Mouse (Mus musculus) retina, postnatal 1 day (tissue): ENCODE measurements at regions not wholly inside any gene's neighbourhood (a gene's known extent, or its start where the extent isn't known, plus 50 kb on each side); places are given as distances from the start of the nearest gene placed in this dataset.
A peak's percentile ranks its signal among the peaks of the same experiment; 100 is the strongest.

Source experiments
- DNase-seq: peaks from one replicate; pipeline ENCODE4 v3.0.0-alpha.2; 2012

DNA sequence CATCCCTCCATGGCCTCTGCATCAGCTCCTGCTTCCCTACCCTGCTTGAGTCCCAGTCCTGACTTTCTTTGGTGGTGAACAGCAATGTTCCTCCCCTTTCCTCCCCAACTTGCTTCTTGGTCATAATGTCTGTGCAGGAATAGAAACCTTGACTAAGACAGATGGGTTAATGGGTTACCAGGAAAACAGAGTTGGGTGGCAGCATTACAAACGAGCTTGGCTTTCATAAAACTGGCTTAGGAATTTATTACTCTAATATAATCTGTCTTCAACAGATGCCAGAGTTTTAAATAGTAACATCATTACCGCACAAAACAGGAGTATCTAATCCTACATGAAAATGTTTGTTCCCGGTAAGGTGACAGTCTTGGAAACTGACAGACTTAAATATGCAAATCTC is 77.7 kb upstream of the Nphp3 start:
- no peak for DNase-seq

DNA sequence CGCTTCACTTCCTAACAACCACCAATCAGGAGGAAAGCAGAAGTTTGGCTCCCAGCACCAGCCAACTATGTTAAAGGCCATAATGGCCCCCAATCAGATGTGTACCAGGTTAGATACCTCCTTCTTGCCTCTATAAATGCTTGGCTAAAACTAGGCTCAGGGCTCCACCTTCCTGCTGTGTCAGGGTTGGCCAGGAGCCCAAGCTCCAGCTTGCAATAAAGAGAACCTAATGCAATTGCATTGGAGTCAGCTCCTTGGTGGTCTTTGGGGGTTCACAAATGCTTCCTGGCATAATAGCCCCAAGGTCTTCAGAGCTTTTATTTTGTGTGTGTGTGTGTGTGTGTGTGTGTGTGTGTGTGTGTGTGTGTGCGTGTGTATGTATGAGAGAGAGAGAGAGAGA is 76.9 kb upstream of the Nphp3 start:
- DNase-seq: no peak

DNA sequence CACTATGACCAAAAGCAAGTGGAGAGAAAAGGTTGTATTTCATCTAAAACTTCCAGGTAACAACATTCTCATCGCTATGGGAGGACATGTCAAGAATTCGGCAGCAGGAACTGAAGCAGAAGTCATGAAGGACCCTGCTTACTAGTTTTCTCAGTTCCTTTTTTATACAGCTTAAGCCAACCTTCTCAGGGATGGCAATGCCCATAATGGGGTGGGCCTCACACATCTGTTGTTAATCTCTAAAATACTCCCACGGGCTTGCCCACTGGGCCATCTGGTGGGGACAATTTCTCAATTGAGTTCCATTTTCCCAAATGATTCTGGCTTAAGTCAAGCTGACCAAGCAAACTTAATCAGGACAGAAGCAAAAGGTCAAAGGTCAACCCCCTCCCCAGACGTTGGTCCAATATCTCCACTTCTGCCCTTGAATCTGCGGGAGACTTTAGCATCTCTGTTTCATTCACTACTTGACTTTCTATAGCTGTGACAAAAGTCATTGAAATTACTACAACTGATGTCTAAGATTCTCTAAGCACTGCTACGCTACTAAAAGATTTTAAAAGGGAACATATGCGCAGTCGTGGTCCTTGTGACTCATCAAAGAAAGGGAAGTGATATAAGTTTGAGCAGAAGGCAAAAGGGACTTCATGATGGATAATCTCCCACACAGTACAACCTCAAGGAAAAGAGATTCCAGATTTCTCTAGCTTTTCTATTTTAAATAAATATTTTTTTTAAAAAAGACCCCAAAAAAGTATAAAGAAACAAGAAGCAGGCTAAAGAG is 73.4 kb upstream of the Nphp3 start:
- no peak for DNase-seq

GRCm38 (mm10) chr9:103938070-103938469 is 64.3 kb upstream of the Nphp3 start:
- DNase-seq: no peak

DNA sequence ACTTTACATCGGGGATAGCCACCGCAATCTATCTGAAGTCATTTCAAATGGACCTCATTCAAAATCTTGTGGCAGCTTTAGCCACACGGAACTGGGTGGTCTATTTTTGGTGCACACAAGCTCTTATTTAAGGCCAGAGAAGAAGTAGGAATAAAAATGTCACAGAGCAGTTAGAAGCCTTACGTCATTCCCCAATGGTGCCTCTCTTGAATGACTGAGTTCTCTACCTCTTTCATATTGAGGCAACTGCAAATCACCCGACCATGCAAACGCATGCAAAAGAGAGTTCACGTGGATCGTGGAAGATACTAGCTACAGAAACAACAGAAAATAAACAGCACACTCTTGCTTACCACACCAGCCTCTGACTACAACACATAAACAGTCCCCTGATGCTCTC is 62.3 kb upstream of the Nphp3 start:
- DNase-seq: no peak

DNA sequence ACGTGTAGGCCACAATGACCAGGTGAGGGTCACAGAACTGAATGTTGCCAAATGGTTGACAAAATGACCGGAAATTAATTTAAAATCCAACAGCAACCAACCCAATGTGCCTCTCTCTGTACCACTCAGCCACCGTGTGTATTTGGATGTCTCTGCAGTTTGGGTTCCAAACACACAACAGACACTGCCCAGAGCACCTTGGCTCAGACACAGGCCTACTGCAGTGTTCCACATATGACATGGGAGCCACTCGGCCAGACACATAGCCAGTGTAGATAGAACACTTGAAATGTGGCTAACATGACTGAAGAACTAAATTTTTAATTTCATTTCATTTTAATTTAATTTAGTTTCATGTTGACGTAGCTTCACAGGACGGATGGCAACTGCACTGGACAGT is 61.8 kb upstream of the Nphp3 start:
- no peak for DNase-seq

DNA sequence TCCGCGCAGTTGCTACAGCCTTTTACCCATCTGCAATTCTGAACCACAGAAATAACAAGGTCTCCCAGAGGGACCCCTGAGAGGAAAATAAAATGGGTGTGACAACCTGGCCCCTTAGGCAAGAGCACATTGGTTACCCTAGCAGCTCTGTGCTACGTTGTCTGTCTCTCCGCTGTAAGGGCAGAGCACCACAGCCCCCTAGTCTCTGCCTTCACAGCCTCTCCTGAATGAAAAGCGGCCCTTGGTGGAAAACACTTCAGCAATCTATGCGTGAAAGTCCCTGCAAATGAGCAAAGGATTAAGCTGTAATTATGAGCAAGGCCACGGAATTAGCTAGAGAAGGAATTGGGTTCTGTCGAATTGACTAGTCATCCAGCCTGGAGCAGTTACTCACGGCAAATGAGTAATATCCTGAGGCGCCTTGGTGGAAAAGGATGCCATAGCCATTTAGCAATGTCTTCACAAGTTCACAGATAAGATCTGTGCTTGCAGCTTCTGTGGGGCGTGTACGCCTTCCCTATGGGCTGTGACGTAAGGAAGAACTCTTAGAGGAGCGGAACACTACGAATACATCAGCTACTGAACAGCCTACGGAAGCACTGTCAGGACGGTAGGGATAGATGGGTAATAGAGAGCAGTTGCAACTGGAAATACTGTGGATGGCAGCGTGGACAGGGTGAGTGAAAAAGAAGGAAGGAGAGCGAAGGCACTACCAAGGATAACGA is 61.0 kb upstream of the Nphp3 start:
- DNase-seq: peak; percentile 50

DNA sequence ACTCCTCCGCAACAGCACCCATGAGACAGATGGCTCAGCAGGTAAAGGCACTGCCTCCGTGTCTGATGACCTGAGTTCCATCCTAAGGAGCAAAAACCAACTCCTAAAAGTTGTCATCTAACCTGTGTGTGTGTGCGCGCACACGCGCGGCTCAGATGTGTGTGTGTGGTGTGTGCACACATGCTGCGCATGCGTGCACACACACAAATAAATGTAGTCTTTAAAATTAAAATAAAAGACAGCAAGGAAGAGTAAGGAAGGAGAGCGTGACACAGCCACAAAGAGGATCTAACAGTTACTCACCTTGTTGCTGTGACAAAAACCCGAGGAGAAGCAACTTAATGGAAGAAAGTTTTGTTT is 60.5 kb upstream of the Nphp3 start:
- no peak for DNase-seq

DNA sequence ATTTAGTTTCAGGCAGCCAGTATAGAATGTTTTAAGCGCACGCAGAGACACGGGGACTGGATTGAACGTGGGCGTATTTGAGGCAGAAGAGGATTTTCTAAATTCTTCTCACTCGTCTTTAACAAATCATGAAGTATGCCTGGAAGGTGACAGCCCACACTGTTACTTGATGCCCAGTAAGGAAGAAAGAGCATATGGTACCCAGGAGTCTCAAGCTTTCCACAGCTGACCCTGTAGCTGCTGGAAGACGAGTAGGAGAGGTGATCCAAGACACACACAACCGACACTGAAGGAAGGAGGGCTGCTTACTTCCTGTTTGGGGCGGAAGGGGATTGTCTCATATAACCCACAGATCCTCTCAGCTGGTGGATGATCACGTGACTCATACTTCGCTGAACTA is 56.9 kb upstream of the Nphp3 start:
- no peak for DNase-seq

DNA sequence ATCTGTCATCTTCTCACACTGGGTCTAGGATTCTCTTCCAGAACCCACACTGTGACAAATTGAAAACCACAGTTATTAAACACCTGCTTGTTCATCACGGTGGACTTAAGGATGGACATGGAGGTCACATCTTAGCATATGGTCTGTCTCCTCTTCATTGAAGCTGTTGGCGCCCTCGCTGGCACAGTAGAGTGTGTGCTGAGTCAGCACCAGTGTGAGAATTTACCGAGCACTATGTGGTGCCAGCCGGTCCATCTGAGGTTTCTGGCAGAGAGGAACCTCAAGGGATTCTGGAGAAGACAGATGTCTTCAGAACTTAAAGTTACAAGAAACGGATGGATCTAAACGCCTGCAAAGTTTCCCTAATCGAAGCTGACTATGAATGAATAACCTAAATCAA is 50.5 kb upstream of the Nphp3 start:
- DNase-seq: no peak
